Mouse (Mus musculus) limb, embryonic 15.5 days (tissue): ENCODE data around the gene R3hdm4. TPM values are rescaled to one million over a fixed set of nuclear protein-coding genes. Genes with fewer than 3 reads are reported as not detected.

Experiments used
- ATAC-seq: fragments of 200-750 bp; cut with Nextera tagmentation; 2 replicates; pipeline ENCODE4 v1.8.0; 2017; ENCODE audit warnings: low read depth, moderate TSS enrichment; ENCODE audit not compliant: insufficient number of reproducible peaks, low FRiP score, low TSS enrichment
- H3K27ac ChIP-seq: fragments of 300-500 bp; sonication (generic); 2 replicates; pipeline ENCODE4 v1.5.1; 2015; ENCODE audit warnings: moderate library complexity, mild to moderate bottlenecking, inconsistent platforms
- H3K27me3 ChIP-seq: fragments of 300-500 bp; sonication (generic); 2 replicates; pipeline ENCODE4 v1.6.1; 2015; ENCODE audit warnings: inconsistent platforms
- H3K36me3 ChIP-seq: fragments of 300-500 bp; sonication (generic); 2 replicates; pipeline ENCODE4 v1.6.1; 2015; ENCODE audit warnings: inconsistent platforms
- H3K4me1 ChIP-seq: fragments of 300-500 bp; sonication (generic); 2 replicates; pipeline ENCODE4 v1.6.1; 2015; ENCODE audit warnings: inconsistent platforms
- H3K4me2 ChIP-seq: fragments of 300-500 bp; sonication (generic); 2 replicates; pipeline ENCODE4 v1.6.1; 2015; ENCODE audit warnings: mild to moderate bottlenecking, inconsistent platforms
- H3K4me3 ChIP-seq: fragments of 300-500 bp; sonication (generic); 2 replicates; pipeline ENCODE4 v1.5.1; 2015; ENCODE audit warnings: mild to moderate bottlenecking, inconsistent platforms
- H3K9ac ChIP-seq: fragments of 300-500 bp; sonication (generic); 2 replicates; pipeline ENCODE4 v1.6.1; 2015; ENCODE audit warnings: inconsistent platforms
- H3K9me3 ChIP-seq: fragments of 300-500 bp; sonication (generic); 2 replicates; pipeline ENCODE4 v1.6.1; 2016; ENCODE audit warnings: inconsistent platforms
- WGBS: fragments of 180-500 bp; shearing (Covaris S2); methylation state at CpG from one replicate; pipeline ENCODE4 v1.1.7; 2015; 5-methylcytosine and 5-hydroxymethylcytosine counted together
- polyA plus RNA-seq: library from polyadenylated mRNA; unstranded; fragments of >200 nt; fragmentation: Nextera tagmentation; extraction: Ambion mirVana; gene quantifications from 2 replicates; pipeline ENCODE4 v1.2.1, GENCODE M21; 2015

The R3hdm4 gene
- polyA plus RNA-seq, 1 experiment from 2014 or later, result 161 TPM

DNA sequence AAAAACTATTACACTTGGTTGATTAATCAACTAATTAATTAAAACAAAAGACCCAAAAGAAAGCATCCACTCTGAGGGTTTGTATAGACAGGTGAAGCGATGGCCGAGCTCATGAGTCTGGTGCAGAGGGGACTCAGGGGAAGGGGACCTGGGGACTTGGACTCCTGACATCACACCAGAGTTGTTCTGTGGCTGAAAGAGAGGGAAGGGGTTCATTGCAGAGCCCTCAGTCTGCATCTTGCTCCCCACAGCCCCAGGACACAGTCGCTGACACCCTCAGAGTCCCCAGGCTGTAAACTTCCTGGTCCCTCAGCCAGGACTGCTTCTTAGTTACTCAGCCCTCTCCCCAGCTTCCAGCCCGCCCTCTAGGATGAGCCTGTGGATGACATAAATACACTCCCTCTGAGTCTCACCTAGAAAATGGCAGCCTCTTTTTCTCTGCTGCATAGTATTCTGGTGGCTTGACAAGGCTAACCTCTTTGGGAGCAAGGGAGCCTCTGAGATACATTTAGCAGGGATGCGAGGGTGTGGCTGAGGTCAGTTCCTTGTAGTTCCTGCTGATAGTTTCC lies 3.4 kb downstream of the R3hdm4 start:
- Histone ChIP-seq H3K4me2 (peak overlapping the region; percentile 84), H3K27me3 (peaks cover 53% of the 10 kb centered on the region), H3K27ac (no peak overlapping the region), H3K9me3 (no peaks in the 10 kb centered on the region), H3K36me3 (peaks cover 8% of the 10 kb centered on the region), H3K4me3 (peak overlapping the region; percentile 82), H3K4me1 (peaks cover 61% of the 10 kb centered on the region), H3K9ac (peak overlapping the region; percentile 96; the same call in 1 of the 2 replicates)
- no peak for ATAC-seq
- WGBS, result 68% methylated on average over 5 of the region's 5 CpGs

DNA sequence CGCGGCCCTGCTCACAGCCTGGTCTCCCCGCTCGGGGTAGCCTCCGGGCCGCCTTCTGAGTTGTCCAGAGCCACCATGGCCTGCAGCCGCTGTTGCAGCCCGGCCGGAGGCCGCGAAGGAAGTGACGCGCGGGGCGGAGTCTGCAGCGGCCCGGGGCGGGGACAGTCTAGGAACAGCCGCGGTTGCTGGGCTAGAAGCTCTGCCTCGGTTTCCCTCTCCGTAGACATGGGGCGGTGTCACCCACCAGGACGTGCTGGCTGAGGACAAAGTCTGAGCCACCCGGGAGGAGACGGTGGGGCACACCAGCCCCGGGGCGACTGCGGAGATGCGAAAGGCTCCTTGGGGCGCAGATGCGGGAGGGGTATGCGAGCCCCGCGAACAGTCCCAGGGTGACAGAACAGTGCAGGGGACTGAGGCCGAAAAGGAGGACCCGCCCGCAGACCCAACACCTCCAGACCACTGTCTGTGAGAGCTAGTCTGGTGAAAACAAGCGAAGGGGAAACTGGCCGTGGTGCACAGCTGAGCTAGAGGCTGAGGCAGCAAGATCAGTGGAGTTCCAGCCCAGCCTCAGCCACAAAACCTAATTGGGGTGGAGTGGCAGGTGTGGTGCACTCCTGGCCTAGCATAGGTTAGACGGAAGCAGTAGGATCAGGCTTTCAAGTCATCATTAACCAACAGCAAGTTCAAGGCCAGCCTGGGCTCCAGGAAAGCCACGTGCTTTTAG lies 4.0 kb downstream of the R3hdm4 start, which contains the start of gene Kiss1r:
Gene Kiss1r (plus strand): TSS at position 164 of the 724 bp plus-strand sequence.
- Histone ChIP-seq H3K36me3 (peaks cover 13% of the 10 kb centered on the region), H3K9me3 (no peaks in the 10 kb centered on the region), H3K9ac (peak within 1 kb of the TSS; percentile 96), H3K27me3 (peaks cover 46% of the 10 kb centered on the region), H3K4me2 (peak within 1 kb of the TSS; percentile 84), H3K4me1 (peaks cover 61% of the 10 kb centered on the region), H3K4me3 (peak within 1 kb of the TSS; percentile 82), H3K27ac (peak within 1 kb of the TSS; percentile 84)
- WGBS, result 2% methylated on average over 42 of the region's 42 CpGs
- ATAC-seq, result peak; percentile 74

DNA sequence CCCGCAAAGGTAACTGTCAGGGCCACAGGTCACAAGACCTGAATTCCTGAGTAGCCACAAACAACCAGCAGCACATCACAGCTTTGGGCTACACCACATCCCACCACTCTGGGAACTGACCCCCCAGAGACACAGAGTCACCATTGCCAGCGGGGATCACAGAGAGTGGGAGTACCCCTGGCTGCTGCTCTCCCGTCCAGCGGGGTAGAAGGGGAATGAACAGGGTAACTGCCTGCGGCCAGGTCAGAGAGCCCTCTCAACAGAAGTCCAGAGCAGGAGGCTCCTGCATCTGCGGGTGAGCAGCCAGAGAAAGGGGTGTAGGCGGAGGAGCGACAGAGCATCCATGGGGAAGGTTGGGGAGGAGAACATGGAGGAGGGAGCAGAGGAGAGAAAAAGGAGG lies 4.9 kb downstream of the R3hdm4 start:
- ATAC-seq, result no peak
- WGBS, result 8% methylated on average over 8 of the region's 8 CpGs
- peaks cover 53% of the 10 kb centered on the region for H3K4me1 ChIP-seq
- H3K36me3 ChIP-seq, result peaks cover 22% of the 10 kb centered on the region
- H3K9ac ChIP-seq, result peak overlapping the region; percentile 96
- H3K27me3 ChIP-seq, result peaks cover 38% of the 10 kb centered on the region
- H3K4me2 ChIP-seq, result peak overlapping the region; percentile 84
- no peaks in the 10 kb centered on the region for H3K9me3 ChIP-seq
- peak overlapping the region; percentile 84; the same call in 1 of the 2 replicates for H3K27ac ChIP-seq
- H3K4me3 ChIP-seq, result peak overlapping the region; percentile 82

DNA sequence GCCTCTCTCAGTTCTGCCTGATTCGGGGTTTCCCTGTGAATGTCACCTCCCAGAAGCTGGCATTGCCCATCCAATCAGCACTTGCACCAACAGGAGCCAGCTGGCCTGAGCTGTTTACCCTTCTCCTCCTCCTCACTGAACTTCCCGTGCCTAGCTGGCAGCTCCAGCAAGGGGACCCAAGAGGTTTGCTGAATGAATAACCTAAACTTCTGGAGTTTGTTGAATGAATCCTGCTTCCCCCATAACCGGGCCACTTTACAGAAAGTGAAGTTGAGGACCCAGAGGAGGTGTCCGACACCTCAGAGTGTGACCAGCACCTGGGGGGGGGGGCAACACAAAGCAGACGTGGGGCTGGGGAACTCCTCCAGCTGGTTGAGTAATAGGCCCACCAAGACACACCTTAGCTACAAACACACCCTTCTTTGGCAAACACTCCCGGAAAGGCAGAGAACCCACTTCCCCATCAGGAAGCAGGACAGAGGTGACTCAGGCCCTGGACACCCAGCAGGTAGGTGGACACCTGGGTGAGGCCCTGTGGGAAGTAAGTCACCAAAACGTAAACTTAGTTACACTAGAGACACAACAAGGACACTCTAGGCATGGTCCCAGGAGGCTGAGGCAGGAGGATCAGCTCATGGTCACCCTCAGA lies 5.9 kb downstream of the R3hdm4 start:
- Histone ChIP-seq H3K4me3 (no peak overlapping the region), H3K9me3 (no peaks in the 10 kb centered on the region), H3K27me3 (peaks cover 28% of the 10 kb centered on the region), H3K36me3 (peaks cover 30% of the 10 kb centered on the region), H3K27ac (peak overlapping the region; percentile 30; the same call in 1 of the 2 replicates), H3K4me2 (peak overlapping the region; percentile 84; the same call in 1 of the 2 replicates), H3K4me1 (peaks cover 46% of the 10 kb centered on the region), H3K9ac (0 out of 2 replicates have a peak overlapping the region, but pooled peaks have one; percentile 7)
- no peak for ATAC-seq
- WGBS, result 60% methylated on average over 7 of the region's 7 CpGs

GRCm38 (mm10) chr10:79914131-79914947 lies 6.7 kb downstream of the R3hdm4 start:
- Histone ChIP-seq H3K36me3 (peaks cover 30% of the 10 kb centered on the region), H3K27ac (no peak overlapping the region), H3K4me3 (no peak overlapping the region), H3K27me3 (peaks cover 20% of the 10 kb centered on the region), H3K9ac (0 out of 2 replicates have a peak overlapping the region, but pooled peaks have one; percentile 7), H3K4me2 (no peak overlapping the region), H3K9me3 (no peaks in the 10 kb centered on the region), H3K4me1 (peaks cover 47% of the 10 kb centered on the region)
- ATAC-seq, result no peak
- 65% methylated on average over 11 of the region's 11 CpGs for WGBS

- Histone ChIP-seq H3K27ac (no peak overlapping the region), H3K9me3 (no peaks in the 10 kb centered on the region), H3K27me3 (peaks cover under 1% of the 10 kb centered on the region), H3K36me3 (peaks cover 30% of the 10 kb centered on the region), H3K9ac (no peak overlapping the region), H3K4me2 (no peak overlapping the region), H3K4me1 (peaks cover 40% of the 10 kb centered on the region), H3K4me3 (no peak overlapping the region)
- WGBS, result 54% methylated on average over 20 of the region's 20 CpGs
- no peak for ATAC-seq
These were observed 8.6 kb downstream of the R3hdm4 start for GRCm38 (mm10) chr10:79912412-79912811.

GRCm38 (mm10) chr10:79910556-79910955 lies 10.5 kb downstream of the R3hdm4 start, which contains the start of gene Gm26602:
TSS of gene Gm26602 (plus strand) at chr10:79910856.
- WGBS, result 81% methylated on average over 4 of the region's 4 CpGs
- no peak within 1 kb of the TSS for H3K4me3 ChIP-seq
- H3K4me2 ChIP-seq, result no peak within 1 kb of the TSS
- H3K36me3 ChIP-seq, result peaks cover 46% of the 10 kb centered on the region
- no peaks in the 10 kb centered on the region for H3K27me3 ChIP-seq
- H3K9me3 ChIP-seq, result no peaks in the 10 kb centered on the region
- no peak for ATAC-seq
- H3K9ac ChIP-seq, result no peak within 1 kb of the TSS
- peaks cover 29% of the 10 kb centered on the region for H3K4me1 ChIP-seq
- H3K27ac ChIP-seq, result peak within 1 kb of the TSS; percentile 76

DNA sequence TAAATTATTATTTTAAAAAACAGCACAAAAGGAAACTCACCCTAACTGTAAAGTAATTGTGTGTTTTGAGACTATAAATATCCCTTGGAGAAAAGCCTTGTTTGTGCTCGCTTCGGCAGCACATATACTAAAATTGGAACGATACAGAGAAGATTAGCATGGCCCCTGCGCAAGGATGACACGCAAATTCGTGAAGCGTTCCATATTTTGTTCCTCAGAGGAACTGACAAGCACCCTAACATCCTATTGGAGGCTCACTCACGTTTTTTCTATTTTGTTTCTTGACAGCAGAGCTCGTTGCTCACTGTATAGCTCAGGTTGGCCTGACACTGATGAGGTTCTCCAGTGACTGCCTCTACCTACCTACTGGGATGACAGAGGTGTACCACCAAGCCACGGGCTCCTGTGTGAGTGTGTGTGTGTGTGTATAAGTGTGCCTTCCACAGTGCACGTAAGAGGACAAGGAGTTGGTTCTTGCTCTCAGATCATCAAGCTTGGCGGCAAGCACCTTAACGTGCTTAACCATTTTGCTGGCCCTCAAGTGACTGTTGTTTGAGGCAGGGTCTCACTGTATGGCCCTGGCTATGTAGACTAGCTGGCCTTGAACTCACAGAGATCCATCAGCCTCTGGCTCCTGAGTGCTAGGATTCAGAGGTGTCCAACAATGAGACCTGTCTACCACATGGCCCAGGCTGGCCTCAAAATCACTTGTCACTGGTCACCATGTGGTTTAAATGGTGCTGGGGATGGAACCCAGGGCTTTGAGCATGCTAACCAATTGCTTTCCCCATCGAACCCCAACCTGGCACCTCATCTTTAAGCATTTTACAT lies 11.7 kb downstream of the R3hdm4 start:
- Histone ChIP-seq H3K36me3 (peaks cover 56% of the 10 kb centered on the region), H3K4me2 (peak overlapping the region; percentile 57), H3K27ac (peak overlapping the region; percentile 76), H3K9ac (peak overlapping the region; percentile 3; the same call in 1 of the 2 replicates), H3K9me3 (no peaks in the 10 kb centered on the region), H3K4me1 (peaks cover 17% of the 10 kb centered on the region), H3K27me3 (no peaks in the 10 kb centered on the region), H3K4me3 (peak overlapping the region; percentile 79)
- WGBS, result 22% methylated on average over 14 of the region's 14 CpGs
- ATAC-seq, result no peak

- Histone ChIP-seq H3K4me2 (peak within 1 kb of the TSS; percentile 57), H3K9me3 (no peaks in the 10 kb centered on the region), H3K27ac (peak within 1 kb of the TSS; percentile 99), H3K9ac (peak within 1 kb of the TSS; percentile 85), H3K36me3 (peaks cover 64% of the 10 kb centered on the region), H3K4me1 (peaks cover 11% of the 10 kb centered on the region), H3K27me3 (no peaks in the 10 kb centered on the region), H3K4me3 (peak within 1 kb of the TSS; percentile 79)
- ATAC-seq, result peak; percentile 95
- 2% methylated on average over 52 of the region's 52 CpGs for WGBS
These were observed 12.6 kb downstream of the R3hdm4 start, which contains the start of gene Med16 for GRCm38 (mm10) chr10:79908167-79909091. TSS of gene Med16 (minus strand) at chr10:79908923.

GRCm38 (mm10) chr10:79907415-79907814 lies 13.6 kb downstream of the R3hdm4 start:
- H3K4me3 ChIP-seq, result no peak overlapping the region
- 92% methylated on average over 10 of the region's 10 CpGs for WGBS
- H3K4me1 ChIP-seq, result peaks cover 11% of the 10 kb centered on the region
- no peak overlapping the region for H3K9ac ChIP-seq
- no peaks in the 10 kb centered on the region for H3K27me3 ChIP-seq
- ATAC-seq, result no peak
- H3K36me3 ChIP-seq, result peaks cover 65% of the 10 kb centered on the region
- no peak overlapping the region for H3K27ac ChIP-seq
- no peak overlapping the region for H3K4me2 ChIP-seq
- no peaks in the 10 kb centered on the region for H3K9me3 ChIP-seq
